Mouse (Mus musculus): ENCODE measurements around the gene Knstrn. TPM values are rescaled to one million over a fixed set of nuclear protein-coding genes. Genes with fewer than 3 reads are reported as not detected.

Knstrn gene
- polyA plus RNA-seq (2012; rRNA removed), result 14.1 and 15.7 TPM in 2 replicates

GRCm38 (mm10) chr2:118813981-118814836 lies at the start of gene Knstrn:
Gene Knstrn, plus strand, starts transcription at chr2:118814003.

DNA sequence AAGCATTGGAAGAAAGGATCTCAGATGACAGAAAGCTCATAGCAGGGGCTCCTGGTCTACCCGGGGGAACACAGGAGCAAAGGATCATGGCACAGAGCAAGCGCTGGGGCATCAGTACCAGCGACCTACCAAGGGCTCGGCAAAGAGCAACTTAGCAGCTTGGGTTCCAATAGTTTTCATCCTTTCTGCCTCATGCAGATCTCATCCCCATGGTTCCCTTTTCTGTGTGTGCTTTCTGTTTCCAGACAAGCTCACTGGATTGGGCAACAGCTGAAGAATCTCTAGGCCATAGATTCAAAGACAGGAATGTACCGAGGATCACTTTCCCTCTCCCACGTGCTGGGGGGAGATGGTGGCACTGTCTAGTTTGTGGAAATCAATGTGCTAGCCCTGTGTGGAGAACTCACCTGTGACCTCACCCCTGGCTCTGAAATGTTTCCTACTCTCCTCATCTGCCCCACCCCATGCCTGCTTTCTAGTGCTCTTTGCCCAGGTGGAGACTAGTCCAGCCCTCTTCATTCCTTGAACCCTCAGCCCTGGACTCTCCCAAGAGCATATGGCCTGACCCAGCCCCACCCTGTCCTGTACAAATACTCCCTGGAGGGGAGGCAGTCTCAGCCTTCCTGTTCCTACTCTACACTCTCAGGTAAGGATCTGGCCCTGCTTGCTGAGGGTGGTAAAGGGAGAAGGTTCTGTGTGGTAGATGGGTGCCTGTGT lies 41.5 kb upstream of the Knstrn start, which contains the start of gene Phgr1:
Gene Phgr1, plus strand, starts transcription at position 612 of the 717 bp plus-strand sequence.

DNA sequence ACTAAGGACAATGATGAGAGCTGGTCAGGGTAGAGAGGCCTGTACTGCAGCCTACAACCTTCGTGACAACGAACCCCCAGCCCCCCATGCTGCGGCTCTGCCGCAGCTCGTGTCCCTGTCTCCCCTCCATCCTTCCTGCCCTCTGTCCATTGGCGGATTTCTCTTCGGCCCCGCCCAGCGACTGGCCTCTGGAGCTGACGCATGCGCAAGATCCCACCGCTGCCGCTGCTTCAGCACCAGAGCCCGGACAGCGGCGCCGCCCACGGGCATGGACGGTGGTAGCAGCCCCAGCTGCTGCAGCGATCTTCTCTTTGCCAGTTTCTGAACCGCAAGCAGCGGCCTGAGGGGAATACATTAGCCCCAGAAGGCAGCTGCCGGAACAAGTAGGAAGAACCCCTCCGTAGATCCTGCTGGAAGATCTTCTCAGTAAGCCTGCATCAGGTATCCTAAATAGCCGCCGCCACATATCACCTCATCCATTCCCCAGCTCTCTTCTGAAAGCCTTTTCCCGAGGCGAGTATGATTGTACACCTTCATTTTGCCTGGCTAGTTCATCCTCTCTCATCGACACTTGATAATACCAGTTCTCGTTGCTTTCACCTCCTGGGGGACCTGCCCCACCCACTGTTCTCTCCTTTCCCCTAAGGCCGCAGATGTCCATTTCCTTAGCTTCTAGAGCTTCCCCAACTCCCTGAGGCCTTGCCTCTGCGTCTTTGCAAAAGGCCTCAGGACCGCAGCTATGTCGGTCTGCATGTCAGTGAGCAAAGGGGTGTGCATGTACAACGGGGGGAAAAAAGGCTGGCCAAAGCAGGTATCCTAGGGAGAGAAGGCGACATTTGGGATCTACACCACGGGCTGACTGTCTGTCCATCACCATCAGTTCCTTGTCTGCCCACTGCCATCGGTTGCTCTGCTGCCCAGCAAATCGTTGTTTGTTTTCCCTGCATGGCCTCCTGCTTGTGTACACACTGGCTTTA lies 34.0 kb upstream of the Knstrn start, which contains the start of gene Disp2:
Gene Disp2, plus strand, starts transcription at position 216 of the 977 bp plus-strand sequence.

GRCm38 (mm10) chr2:118861454-118862339 lies 47.9 kb downstream of the Knstrn start, which contains the start of gene Ivd:
Gene Ivd, plus strand, starts transcription at chr2:118861954.

DNA sequence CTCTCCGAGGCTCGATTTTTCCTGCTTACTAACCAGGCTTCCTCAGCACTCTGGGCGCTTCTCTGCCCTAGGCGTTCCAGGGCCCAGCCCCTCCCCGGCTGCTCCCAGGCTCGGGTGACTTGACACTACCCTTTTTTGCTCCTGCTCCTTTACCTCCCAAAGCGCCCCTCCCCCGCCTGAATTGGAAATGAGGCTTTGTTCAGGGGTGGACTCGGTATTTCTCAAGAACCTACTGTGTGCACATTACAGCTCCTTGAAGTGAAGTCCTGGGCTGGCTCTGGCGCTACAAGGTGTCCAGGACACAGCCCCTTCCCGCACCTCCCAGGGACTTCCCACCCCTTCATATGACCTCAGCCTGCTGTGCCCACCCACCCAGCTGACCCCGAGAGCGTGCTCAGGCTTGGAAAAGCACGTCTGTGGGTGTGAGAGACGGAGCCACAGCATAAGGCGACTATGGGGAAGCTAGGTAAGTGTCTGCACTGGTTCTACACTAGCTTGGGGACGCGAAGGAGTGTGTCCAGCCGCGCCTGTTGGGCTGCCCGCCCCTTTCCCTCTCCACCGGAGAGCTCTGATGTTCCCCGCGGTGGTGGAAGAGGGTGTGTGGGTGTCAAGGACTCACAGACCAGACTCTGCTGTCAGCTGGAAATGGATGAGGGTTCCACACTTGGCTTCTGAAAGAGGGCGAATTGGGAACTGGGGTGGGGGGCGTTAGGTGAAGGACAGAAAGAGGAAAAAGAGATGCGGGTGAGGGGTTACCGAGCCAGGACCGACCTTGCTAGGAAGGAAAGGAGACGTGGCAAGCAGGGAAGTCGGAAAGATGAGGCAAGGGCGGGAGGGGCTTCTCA lies 86.4 kb downstream of the Knstrn start, which contains the start of gene Bahd1:
Gene Bahd1, plus strand, starts transcription at position 397 of the 845 bp plus-strand sequence.

Other genes with a start within 250 kb of the Knstrn start
- 7.8 and 11.1 TPM in 2 replicates for gene Bub1b, start 215.8 kb upstream of the Knstrn start, polyA plus RNA-seq (2012; rRNA removed)
- 46.3 and 57.9 TPM in 2 replicates for gene Pak6, start 150.7 kb upstream of the Knstrn start, polyA plus RNA-seq (2012; rRNA removed)
- 1.1 and 1.2 TPM in 2 replicates for gene Ankrd63, start 110.0 kb upstream of the Knstrn start, polyA plus RNA-seq (2012; rRNA removed)
- gene Plcb2, start 85.6 kb upstream of the Knstrn start, polyA plus RNA-seq (2012; rRNA removed), result 1.2 TPM in 2 replicates
- gene Inafm2, start 68.2 kb upstream of the Knstrn start, polyA plus RNA-seq (2012; rRNA removed), result 10.3 and 10.6 TPM in 2 replicates
- gene Ccdc9b, start 51.3 kb upstream of the Knstrn start, polyA plus RNA-seq (2012; rRNA removed), result 1.6 and 1.8 TPM in 2 replicates
- gene Phgr1, start 41.2 kb upstream of the Knstrn start, polyA plus RNA-seq (2012; rRNA removed), result 1.8 TPM in 1 of 2 replicates, not detected in the other
- gene Disp2, start 34.3 kb upstream of the Knstrn start, polyA plus RNA-seq (2012; rRNA removed), result 98.3 and 98.9 TPM in 2 replicates
- gene Ivd, start 48.0 kb downstream of the Knstrn start, polyA plus RNA-seq (2012; rRNA removed), result 51.4 and 54.8 TPM in 2 replicates
- gene Bahd1, start 86.4 kb downstream of the Knstrn start, polyA plus RNA-seq (2012; rRNA removed), result 15.9 and 19.6 TPM in 2 replicates
- gene Chst14, start 112.5 kb downstream of the Knstrn start, polyA plus RNA-seq (2012; rRNA removed), result 4.8 and 5.2 TPM in 2 replicates
- 33.3 and 33.8 TPM in 2 replicates for gene Ccdc32, start 215.4 kb downstream of the Knstrn start, polyA plus RNA-seq (2012; rRNA removed)
- gene Rpusd2, start 220.8 kb downstream of the Knstrn start, polyA plus RNA-seq (2012; rRNA removed), result 5.4 and 6.2 TPM in 2 replicates
- gene Knl1, start 233.1 kb downstream of the Knstrn start, polyA plus RNA-seq (2012; rRNA removed), result 1.1 and 1.3 TPM in 2 replicates

All from central nervous system, embryonic 18 days (tissue).